Mouse (Mus musculus): Measurements from ENCODE around the gene Prkcb.

DNA sequence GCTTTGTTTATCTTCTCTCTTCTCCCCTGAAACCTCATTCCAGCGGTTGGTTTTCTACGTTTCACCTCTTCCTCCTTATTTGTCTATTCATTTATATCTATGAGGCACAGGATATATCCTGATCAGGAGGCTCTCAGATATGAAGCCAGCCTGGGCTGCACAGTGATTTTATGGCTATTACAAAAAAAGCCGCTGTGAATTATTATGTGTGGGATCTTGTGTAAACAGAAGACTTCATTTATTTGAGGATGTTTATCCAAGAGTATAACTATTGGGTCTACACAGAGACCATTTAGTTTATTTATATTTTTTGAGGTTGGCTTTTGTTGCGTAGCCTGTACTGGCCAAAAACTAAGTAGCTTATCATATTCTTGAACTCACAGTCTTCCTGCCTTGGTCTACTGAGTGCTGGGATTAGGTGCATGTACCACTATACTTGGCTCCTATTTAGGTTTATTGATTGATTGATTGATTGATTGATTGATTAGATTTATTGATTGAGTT is 19.5 kb upstream of the Prkcb start:
- TF ChIP-seq POLR2A (IDR thresholded peaks at IDR 0.05; ENCODE audit: insufficient read depth, low read length) = no peak
- no peak for TF ChIP-seq EP300 (IDR thresholded peaks at IDR 0.05; ENCODE audit: insufficient read depth, low read depth, low read length)
